Mouse (Mus musculus) liver, adult (tissue): ENCODE measurements around the gene Gm49387.

Experiments used
- GATA4 ChIP-seq: IDR thresholded peaks from 2 replicates; pipeline ENCODE4 v1.6.1; 2014; ENCODE audit warnings: mild to moderate bottlenecking, low read length; ENCODE audit not compliant: insufficient replicate concordance

Gene Gm49387

GRCm38 (mm10) chr14:31664903-31665565 lies 24.4 kb upstream of the Gm49387 start:
- no peak for TF ChIP-seq GATA4

GRCm38 (mm10) chr14:31664100-31664902 lies 23.6 kb upstream of the Gm49387 start:
- no peak for TF ChIP-seq GATA4

DNA sequence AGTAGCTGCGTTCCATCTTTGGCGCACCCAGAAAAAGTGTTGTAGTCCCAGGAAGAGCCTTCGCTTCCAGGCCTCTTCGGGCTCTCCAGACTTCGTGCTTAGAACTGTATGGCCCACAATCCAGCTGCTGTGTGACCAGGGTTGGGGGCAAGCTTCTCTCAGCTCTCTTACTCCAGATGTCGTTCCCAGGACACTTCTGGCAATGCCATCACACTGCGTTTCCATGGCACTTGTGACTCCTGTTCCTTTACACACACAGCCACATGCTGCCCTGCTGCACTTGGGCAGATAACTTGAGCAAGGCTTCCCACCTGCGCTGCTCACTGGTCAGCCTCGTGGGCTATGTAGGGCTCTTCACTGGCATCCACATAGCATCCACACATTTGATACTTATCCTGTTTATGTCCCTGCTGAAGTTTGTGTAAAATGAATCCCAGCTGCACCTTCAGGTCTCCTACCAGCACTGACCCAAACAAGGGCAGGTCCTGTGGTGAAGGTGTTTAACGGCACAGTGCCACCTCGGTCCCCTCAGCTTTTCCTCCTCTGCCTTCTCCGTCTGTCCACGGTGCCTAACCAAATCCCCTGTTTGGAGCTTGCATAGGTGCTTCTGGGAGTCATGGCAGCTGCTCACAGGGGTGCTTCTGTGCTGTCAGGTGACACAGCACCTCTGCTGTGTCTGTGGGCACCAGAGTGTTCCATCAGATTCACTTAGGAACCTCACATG lies 22.9 kb upstream of the Gm49387 start:
- no peak for TF ChIP-seq GATA4

DNA sequence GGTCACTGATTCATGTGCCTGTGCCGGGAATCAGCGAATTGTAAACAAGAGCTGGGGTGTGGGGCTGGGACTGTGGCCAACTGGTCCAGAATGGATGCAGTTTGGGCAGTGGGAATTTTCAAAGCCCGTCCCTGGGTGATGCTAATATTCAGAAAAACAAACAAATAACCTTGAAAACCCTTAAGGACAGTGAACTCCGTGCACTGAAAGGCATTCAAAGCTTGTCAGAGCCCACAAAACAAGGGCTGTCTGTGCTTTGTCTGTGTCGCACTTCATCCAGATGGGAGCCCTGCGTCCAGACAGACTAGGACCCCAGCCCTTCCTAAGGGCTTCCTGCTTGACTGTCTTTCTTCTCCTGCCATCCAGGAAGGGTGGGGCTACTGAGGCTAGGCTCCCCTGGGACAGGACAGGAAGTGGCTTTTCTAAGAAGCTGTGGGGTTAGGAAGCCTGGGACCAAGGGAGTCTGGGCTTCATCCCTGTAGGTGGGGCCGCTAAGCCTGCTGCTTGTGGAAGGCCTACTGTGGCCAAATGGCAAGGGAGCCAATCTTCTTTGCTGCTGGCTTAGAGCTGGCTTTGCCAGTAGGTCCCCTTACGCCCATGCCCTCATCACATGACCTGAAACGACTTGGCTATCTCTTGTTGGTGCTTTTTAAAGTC lies 22.0 kb upstream of the Gm49387 start:
- TF ChIP-seq GATA4: no peak

DNA sequence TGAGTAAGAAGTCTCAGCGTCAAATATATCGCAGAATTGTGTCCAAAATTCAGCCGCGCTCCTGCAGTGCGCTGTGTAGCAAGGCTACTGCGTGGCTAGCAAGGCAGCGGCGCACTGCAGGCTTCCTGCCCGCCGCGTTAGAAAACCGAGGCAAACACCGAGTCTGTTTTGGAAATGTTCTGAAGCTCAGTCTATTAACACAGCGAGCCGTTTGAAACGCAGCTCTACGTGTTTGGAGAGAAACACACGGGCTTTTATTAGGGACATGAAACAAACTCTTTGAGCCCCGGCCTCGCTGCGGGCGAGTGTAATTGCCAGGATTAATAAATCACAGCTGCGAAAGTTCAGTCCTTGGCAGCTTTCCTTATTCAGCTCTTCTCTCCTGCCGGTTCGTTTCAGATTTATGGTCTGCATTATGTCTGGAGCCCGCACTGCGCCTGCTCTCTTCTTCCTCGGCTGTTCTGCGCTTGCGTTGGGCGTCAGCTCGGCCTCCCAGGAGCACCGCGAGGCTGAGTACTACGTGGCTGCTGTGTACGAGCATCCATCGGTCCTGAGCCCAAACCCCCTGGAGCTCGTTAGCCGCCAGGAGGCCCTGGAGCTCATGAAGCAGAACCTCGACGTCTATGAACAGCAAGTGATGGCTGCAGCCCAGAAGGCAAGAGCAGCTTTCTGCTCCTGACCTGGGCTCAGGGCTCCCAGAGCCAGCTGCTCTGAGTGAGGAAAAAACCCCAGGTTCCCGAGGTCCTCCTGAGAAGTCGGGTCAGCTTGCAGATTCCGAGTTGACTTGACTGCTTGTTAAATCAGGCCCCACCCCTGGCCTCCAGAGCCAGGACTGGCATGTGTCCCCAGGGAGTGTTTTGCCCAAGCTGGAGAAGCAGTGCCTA lies 21.2 kb upstream of the Gm49387 start:
- no peak for TF ChIP-seq GATA4

DNA sequence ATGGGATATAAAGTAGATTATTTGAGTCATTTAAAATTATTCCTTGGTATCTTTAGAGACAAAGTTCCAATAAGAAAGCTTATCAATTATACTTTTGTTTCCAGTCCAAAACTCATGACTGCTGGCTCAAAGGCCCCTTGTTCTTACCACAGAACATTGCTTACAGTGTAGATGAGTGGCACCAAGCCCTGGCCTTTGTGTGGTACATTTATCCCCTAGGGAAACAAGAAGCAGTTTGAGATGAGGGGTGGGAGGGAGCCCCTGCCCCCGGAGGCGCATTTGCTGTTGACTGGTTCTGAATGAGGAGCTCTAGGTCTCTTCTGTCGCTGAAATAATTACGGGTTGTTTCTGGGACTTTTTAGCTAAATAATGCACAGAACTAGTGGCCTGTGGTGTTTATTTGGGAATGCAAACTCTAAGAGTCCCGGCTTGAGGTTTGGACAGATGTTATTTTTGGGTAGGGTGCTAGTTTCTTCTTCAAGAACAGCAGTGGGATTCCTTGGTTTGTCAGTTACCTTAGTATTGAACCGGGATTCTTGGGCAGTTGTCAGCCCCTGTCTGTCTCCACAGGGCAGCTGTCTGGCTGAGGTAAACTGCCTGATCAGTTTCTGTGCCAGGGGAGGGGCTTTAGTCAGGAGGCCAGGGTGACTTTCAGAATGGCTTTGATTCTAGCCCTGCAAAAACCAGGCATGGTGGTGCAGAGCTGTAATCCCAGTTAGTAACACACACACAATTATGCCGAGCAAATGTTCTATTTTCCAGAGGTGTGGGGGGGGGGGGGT lies 19.8 kb upstream of the Gm49387 start:
- no peak for TF ChIP-seq GATA4

- no peak for TF ChIP-seq GATA4
Observed at GRCm38 (mm10) chr14:31659501-31660181, 19.0 kb upstream of the Gm49387 start.

DNA sequence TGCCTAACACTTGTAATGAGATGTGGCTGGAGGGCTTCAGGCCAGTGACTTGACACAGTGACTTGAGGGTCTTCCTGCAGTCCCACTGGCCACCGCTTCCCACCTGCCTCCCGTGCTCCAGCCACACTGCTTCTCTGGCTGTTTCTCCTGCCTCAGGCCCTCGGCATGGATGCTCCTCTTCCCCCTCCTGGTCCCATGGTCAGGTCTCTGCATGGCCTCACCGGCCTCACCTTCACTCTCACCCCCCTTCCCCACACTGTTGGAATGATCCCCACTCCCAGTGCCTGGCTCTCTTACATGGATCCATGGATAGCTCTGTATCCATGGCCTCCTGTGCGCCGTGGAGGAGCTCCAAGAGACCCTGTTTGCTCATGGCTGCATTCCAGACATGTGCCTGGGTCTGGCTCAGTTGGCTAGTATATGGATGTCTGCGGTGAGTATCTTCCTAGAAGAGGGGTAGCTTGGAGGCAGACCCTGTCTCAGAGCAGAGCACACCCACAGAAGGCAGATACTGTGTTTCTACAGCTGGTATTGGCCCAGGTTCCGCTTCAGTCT lies 17.5 kb upstream of the Gm49387 start:
- no peak for TF ChIP-seq GATA4

GRCm38 (mm10) chr14:31656857-31657645 lies 16.4 kb upstream of the Gm49387 start:
- TF ChIP-seq GATA4: no peak

- TF ChIP-seq GATA4: no peak
Observed at GRCm38 (mm10) chr14:31656386-31656785, 15.7 kb upstream of the Gm49387 start.

- no peak for TF ChIP-seq GATA4
Observed at GRCm38 (mm10) chr14:31655406-31655805, 14.7 kb upstream of the Gm49387 start.

GRCm38 (mm10) chr14:31654816-31655215 lies 14.1 kb upstream of the Gm49387 start:
- no peak for TF ChIP-seq GATA4

- TF ChIP-seq GATA4: no peak
Observed at GRCm38 (mm10) chr14:31653101-31653875, 12.6 kb upstream of the Gm49387 start.
